Comparison of ENCODE assay signal across 11 mouse cellular contexts in the genomic region with DNA sequence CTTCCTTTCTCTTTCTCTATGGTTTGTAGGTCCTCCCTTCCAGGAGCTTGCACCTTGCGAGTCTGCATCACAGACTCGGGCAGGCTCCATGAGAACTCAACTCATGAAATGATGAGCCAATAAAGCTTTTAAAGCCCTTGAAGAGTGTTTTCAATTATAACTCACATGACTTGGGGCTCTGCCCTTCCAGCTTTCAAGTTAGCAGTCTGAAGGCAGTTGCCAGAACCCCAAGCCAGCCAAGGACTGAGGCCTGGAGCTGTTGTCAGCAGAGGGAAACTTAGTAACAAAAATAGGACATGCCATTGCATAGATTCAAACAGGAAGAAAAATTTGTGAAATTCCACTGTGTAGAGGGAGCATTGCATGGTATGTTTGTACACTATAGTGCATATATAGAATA.
DNase-seq lines count a peak whose midpoint lies in the region; ATAC-seq and TF ChIP-seq lines count a peak whose summit lies in the region.
"Had no signal": no experiment of that assay in that cellular context is flagged by ENCODE, and none has a peak within 500 bp of the region (broad histone marks: within the 10 kb centered on the region; RNA-seq: fewer than 3 reads in every experiment).

No protein-coding gene starts in this region.

- TF ChIP-seq EP300 in stomach, postnatal 0 days (optimal IDR thresholded peaks at IDR 0.05), result no peak

- H3K9me3 ChIP-seq in midbrain, embryonic 11.5 days (ENCODE audit: control insufficient read depth, low read length), result no peaks in the 10 kb centered on the region
- H3K9me3 ChIP-seq in midbrain, embryonic 15.5 days, result no peaks in the 10 kb centered on the region
- H3K9me3 ChIP-seq in forebrain, postnatal 0 days (ENCODE audit: low read length), result no peaks in the 10 kb centered on the region
- no peaks in the 10 kb centered on the region for H3K9me3 ChIP-seq in heart, embryonic 15.5 days (replicated peaks)
- H3K9me3 ChIP-seq in stomach, postnatal 0 days (ENCODE audit: control insufficient read depth, low read length), result no peaks in the 10 kb centered on the region
- H3K9me3 ChIP-seq: embryonic facial prominence, embryonic 12.5 days had no signal

- H3K27ac ChIP-seq in midbrain, embryonic 11.5 days (ENCODE audit: low read depth, low read length), result peak overlapping the region; percentile 25; the same call in 1 of the 2 replicates
- H3K27ac ChIP-seq in midbrain, embryonic 15.5 days, result no peak overlapping the region
- no peak overlapping the region for H3K27ac ChIP-seq in forebrain, postnatal 0 days (ENCODE audit: low read depth, low read length)
- no peak overlapping the region for H3K27ac ChIP-seq in heart, embryonic 15.5 days
- H3K27ac ChIP-seq in stomach, postnatal 0 days (replicated peaks), result no peak overlapping the region
- H3K27ac ChIP-seq: layer of hippocampus, adult 2 months had no signal

- H3K27me3 ChIP-seq in midbrain, embryonic 11.5 days (ENCODE audit: control insufficient read depth, insufficient read depth, low read length), result no peaks in the 10 kb centered on the region
- no peaks in the 10 kb centered on the region for H3K27me3 ChIP-seq in midbrain, embryonic 15.5 days (replicated peaks)
- H3K27me3 ChIP-seq in forebrain, postnatal 0 days (ENCODE audit: insufficient read depth, low read length), result no peaks in the 10 kb centered on the region
- no peaks in the 10 kb centered on the region; the same call in 1 of the 2 replicates for H3K27me3 ChIP-seq in heart, embryonic 15.5 days
- H3K27me3 ChIP-seq in stomach, postnatal 0 days (ENCODE audit: control insufficient read depth, insufficient read depth, low read length), result no peaks in the 10 kb centered on the region
- H3K27me3 ChIP-seq: embryonic facial prominence, embryonic 12.5 days had no signal

- peaks cover 18% of the 10 kb centered on the region for H3K4me1 ChIP-seq in midbrain, embryonic 11.5 days (ENCODE audit: control insufficient read depth, insufficient read depth, low read length)
- 0 out of 2 replicates have a peak, but pooled peaks cover 6% of the 10 kb centered on the region for H3K4me1 ChIP-seq in midbrain, embryonic 15.5 days
- H3K4me1 ChIP-seq in forebrain, postnatal 0 days (ENCODE audit: insufficient read depth), result no peaks in the 10 kb centered on the region
- no peaks in the 10 kb centered on the region for H3K4me1 ChIP-seq in heart, embryonic 15.5 days (replicated peaks)
- no peaks in the 10 kb centered on the region for H3K4me1 ChIP-seq in stomach, postnatal 0 days (replicated peaks; ENCODE audit: control insufficient read depth, insufficient read depth)

- TF ChIP-seq CTCF in forebrain, postnatal 0 days (IDR thresholded peaks at IDR 0.05; ENCODE audit: low read depth), result no peak
- TF ChIP-seq CTCF in stomach, postnatal 0 days (IDR thresholded peaks at IDR 0.05; ENCODE audit: low read depth), result no peak

- H3K4me2 ChIP-seq in midbrain, embryonic 11.5 days, result no peak overlapping the region
- no peak overlapping the region for H3K4me2 ChIP-seq in midbrain, embryonic 15.5 days
- no peak overlapping the region for H3K4me2 ChIP-seq in forebrain, postnatal 0 days (ENCODE audit: low read depth)
- H3K4me2 ChIP-seq in heart, embryonic 15.5 days, result no peak overlapping the region
- no peak overlapping the region for H3K4me2 ChIP-seq in stomach, postnatal 0 days (replicated peaks; ENCODE audit: low read depth)
- H3K4me2 ChIP-seq: embryonic facial prominence, embryonic 12.5 days had no signal

- no peak overlapping the region for H3K4me3 ChIP-seq in midbrain, embryonic 11.5 days (ENCODE audit: low read depth, low read length)
- H3K4me3 ChIP-seq in midbrain, embryonic 15.5 days, result no peak overlapping the region
- no peak overlapping the region for H3K4me3 ChIP-seq in forebrain, postnatal 0 days (ENCODE audit: low read depth, low read length)
- H3K4me3 ChIP-seq in heart, embryonic 15.5 days, result no peak overlapping the region
- H3K4me3 ChIP-seq in stomach, postnatal 0 days (ENCODE audit: low read depth, low read length), result no peak overlapping the region
- H3K4me3 ChIP-seq: embryonic facial prominence, embryonic 12.5 days; layer of hippocampus, adult 2 months; myocyte had no signal

- no peak overlapping the region for H3K9ac ChIP-seq in midbrain, embryonic 11.5 days (ENCODE audit: low read length)
- no peak overlapping the region for H3K9ac ChIP-seq in midbrain, embryonic 15.5 days
- no peak overlapping the region for H3K9ac ChIP-seq in forebrain, postnatal 0 days
- H3K9ac ChIP-seq in heart, embryonic 15.5 days, result no peak overlapping the region
- no peak overlapping the region for H3K9ac ChIP-seq in stomach, postnatal 0 days (ENCODE audit: low read length)
- H3K9ac ChIP-seq: embryonic facial prominence, embryonic 12.5 days had no signal

- no peak; the same call in 1 of the 2 replicates for ATAC-seq in midbrain, embryonic 11.5 days (ENCODE audit: low FRiP score)
- ATAC-seq in midbrain, embryonic 15.5 days (replicated peaks), result no peak
- peak; percentile 81 for ATAC-seq in forebrain, postnatal 0 days
- 0 out of 2 replicates have a peak, but pooled peaks have one; percentile 7 for ATAC-seq in heart, embryonic 15.5 days (replicated peaks; ENCODE audit: insufficient number of reproducible peaks, insufficient read depth, low FRiP score, low read depth)
- ATAC-seq in stomach, postnatal 0 days (ENCODE audit: low FRiP score, low TSS enrichment), result peak; percentile 57; the same call in 1 of the 2 replicates
- ATAC-seq in erythroid progenitor cell, adult 5-6 weeks (replicated peaks; ENCODE audit: low FRiP score, poor library complexity, severe bottlenecking), result no peak

- 26% methylated on average over 2 of the region's 2 CpGs for WGBS in midbrain, embryonic 11.5 days
- WGBS in midbrain, embryonic 15.5 days, result 31% methylated on average over 2 of the region's 2 CpGs
- 37% methylated on average over 2 of the region's 2 CpGs for whole genome bisulfite sequencing in forebrain, postnatal 0 days
- 65% methylated on average over 2 of the region's 2 CpGs for WGBS in heart, embryonic 15.5 days
- 60% methylated on average over 1 of the region's 2 CpGs for WGBS in stomach, postnatal 0 days

- peak; percentile 88 for DNase-seq in midbrain, embryonic 11.5 days (ENCODE audit: low spot score, missing footprints)
- DNase-seq in forebrain, postnatal 0 days, result peak; percentile 56
- DNase-seq in stomach, postnatal 0 days (ENCODE audit: low spot score), result no peak
- no peak for DNase-seq in right cerebral cortex, adult 2 months (ENCODE audit: low spot score in 2 of 2)
- DNase-seq: spleen, adult 18-20 months had no signal

- H3K36me3 ChIP-seq in midbrain, embryonic 11.5 days (ENCODE audit: control insufficient read depth, insufficient read depth, low read length), result no peaks in the 10 kb centered on the region
- no peaks in the 10 kb centered on the region for H3K36me3 ChIP-seq in midbrain, embryonic 15.5 days (replicated peaks)
- no peaks in the 10 kb centered on the region for H3K36me3 ChIP-seq in forebrain, postnatal 0 days (ENCODE audit: insufficient read depth)
- no peaks in the 10 kb centered on the region for H3K36me3 ChIP-seq in heart, embryonic 15.5 days
- no peaks in the 10 kb centered on the region for H3K36me3 ChIP-seq in stomach, postnatal 0 days (ENCODE audit: control insufficient read depth, insufficient read depth, low read length)
- H3K36me3 ChIP-seq: embryonic facial prominence, embryonic 12.5 days had no signal

Comparison
In these comparisons a context has a peak if more than half of its experiments do, and no peak if none do; other contexts are left out.
1. ATAC-seq: peak in forebrain, postnatal 0 days (single experiment), heart, embryonic 15.5 days (single experiment) and stomach, postnatal 0 days (single experiment); none in midbrain, embryonic 11.5 days (single experiment), midbrain, embryonic 15.5 days (single experiment) and erythroid progenitor cell, adult 5-6 weeks (single experiment).
2. DNase-seq: peak in midbrain, embryonic 11.5 days (single experiment) and forebrain, postnatal 0 days (single experiment); none in stomach, postnatal 0 days (single experiment) and right cerebral cortex, adult 2 months (0 of 2).